Mouse (Mus musculus) brain, embryonic 18.5 days (tissue): ENCODE measurements around the gene Gm3047.
"Not testable (repeated sequence)": the region's sequence is repeated elsewhere in the genome, so short reads cannot be mapped to it uniquely, and the experiment has no call there.

Experiments
- DNase-seq: peaks from one replicate; pipeline ENCODE4 v3.0.0-alpha.2; 2012; ENCODE audit warnings: low read depth, low spot score

Gene Gm3047

GRCm38 (mm10) chr14:4555105-4555504, at the start of gene Gm3047:
Gm3047 (plus strand) TSS chr14:4555405.
- not testable (repeated sequence) for DNase-seq
